Mouse (Mus musculus) kidney, adult 2 months (tissue): ENCODE results near the gene Dbp.

Experiments
- CTCF ChIP-seq: fragments of 200-500 bp; conservative IDR thresholded peaks from 2 replicates; pipeline ENCODE4 v1.5.1; 2011; ENCODE audit warnings: low read depth, mild to moderate bottlenecking, control low read depth, low read length, moderate library complexity, mixed read lengths; ENCODE audit not compliant: insufficient read depth, insufficient read length
- POLR2A ChIP-seq: fragments of 200-500 bp; IDR thresholded peaks from one replicate; pipeline ENCODE4 v1.6.1; 2011; ENCODE audit warnings: low read depth, low read length, control low read depth

- TF ChIP-seq POLR2A = no peak
- peak; percentile 38 for TF ChIP-seq CTCF
Measured at GRCm38 (mm10) chr7:45668921-45669320, 36.0 kb upstream of the Dbp start.
